Mouse (Mus musculus) liver, adult 2 months (tissue): ENCODE results near the gene Atp6v0a4.

Experiments
- CTCF ChIP-seq: fragments of 200-500 bp; IDR thresholded peaks from 2 replicates; pipeline ENCODE4 v1.5.1; 2011; ENCODE audit warnings: low read depth, low read length, control low read depth
- POLR2A ChIP-seq: fragments of 200-500 bp; IDR thresholded peaks from 2 replicates; pipeline ENCODE4 v1.6.1; 2011; ENCODE audit warnings: low read length, control low read depth; ENCODE audit not compliant: insufficient read depth; ENCODE audit errors: extremely low read depth

DNA sequence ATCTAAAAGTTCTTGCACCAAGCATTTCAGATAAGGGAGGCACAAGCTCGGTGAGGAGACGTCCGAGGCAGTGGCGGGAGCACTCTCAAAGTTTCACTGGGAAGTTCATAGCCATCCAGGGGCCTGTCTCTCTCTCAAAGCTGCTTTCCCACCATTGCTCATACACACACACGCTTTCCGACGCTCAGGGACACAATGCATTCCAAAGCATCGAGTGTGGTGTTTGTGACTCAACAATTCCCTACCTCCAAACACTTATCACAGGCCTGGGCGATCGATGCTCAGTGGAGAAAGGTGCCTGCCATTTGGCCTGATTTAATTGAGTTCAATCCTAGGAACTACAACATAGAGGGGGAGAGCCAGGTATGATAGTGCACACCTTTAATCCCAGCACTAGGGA, 29.7 kb downstream of the Atp6v0a4 start:
- TF ChIP-seq CTCF (no peak), POLR2A (no peak)
